Mouse (Mus musculus): ENCODE data around the gene Ubtd2. TPM values are rescaled to one million over a fixed set of nuclear protein-coding genes. Genes with fewer than 3 reads are reported as not detected.

Ubtd2 gene
- total and polyA plus RNA-seq, 2 experiments from 2014 or later = 11.6 to 22.1 TPM

DNA sequence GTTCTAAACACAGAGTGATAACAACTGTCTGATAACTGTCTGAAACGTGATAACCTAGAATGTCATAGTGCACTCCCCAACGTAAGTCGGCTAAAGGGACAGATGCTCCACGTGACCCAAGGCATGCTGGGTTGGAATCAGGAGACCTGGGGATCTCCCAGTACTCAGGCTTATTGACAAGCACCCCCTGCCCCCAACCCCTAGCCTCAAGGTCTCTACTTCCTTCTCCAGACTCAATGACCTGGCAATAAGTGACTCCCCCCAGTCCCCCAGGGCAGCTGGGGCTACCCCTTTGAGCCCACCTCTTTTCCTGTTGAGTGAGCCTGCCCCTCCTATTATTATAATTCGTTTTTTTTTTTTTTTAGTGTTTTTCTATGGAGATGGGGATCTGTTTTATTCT is 107.5 kb downstream of the Ubtd2 start:
- Histone ChIP-seq H3K4me1 (ENCODE audit: control insufficient read depth, insufficient read depth) (peaks cover 27% of the 10 kb centered on the region), H3K9me3 (replicated peaks; ENCODE audit: control insufficient read depth, low read length) (no peaks in the 10 kb centered on the region), H3K27me3 (ENCODE audit: control insufficient read depth, insufficient read depth, low read length) (no peaks in the 10 kb centered on the region), H3K4me2 (ENCODE audit: low read depth, low read length) (no peak overlapping the region), H3K36me3 (replicated peaks; ENCODE audit: control insufficient read depth, insufficient read depth, low read length) (no peaks in the 10 kb centered on the region), H3K4me3 (ENCODE audit: low read depth, low read length) (no peak overlapping the region), H3K9ac (replicated peaks; ENCODE audit: low read depth, low read length) (no peak overlapping the region), H3K27ac (ENCODE audit: low read depth) (no peak overlapping the region)
- TF ChIP-seq EP300 (IDR thresholded peaks at IDR 0.05; ENCODE audit: low read depth) = no peak
- TF ChIP-seq CTCF (IDR thresholded peaks at IDR 0.05; ENCODE audit: low read depth) = no peak
- 54% methylated on average over 5 of the region's 5 CpGs for WGBS
- ATAC-seq (ENCODE audit: insufficient read depth, low read depth) (no peak), DNase-seq (ENCODE audit: low spot score) (no peak)

DNA sequence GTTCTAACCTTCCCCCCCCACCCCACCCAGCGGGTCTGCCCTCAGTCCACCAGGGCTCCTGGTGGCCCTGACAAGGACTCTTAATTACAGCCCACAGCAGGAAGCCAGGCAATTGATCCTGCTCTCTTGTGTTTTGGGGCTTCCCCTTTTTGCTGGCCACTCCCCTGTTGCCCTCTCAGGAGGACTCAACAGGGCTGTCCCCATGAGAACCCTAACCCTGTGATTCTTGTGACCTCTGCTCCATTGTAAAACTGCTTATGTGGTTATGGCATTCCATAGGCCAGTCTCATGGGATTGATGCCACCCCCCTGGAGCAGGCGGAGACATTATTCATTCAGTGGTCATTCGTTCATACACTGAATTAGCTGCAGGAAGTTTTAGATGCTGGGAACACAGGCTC is 108.5 kb downstream of the Ubtd2 start:
- 65% methylated on average over 3 of the region's 3 CpGs for WGBS
- TF ChIP-seq EP300 (IDR thresholded peaks at IDR 0.05; ENCODE audit: low read depth) = no peak
- no peak for TF ChIP-seq CTCF (IDR thresholded peaks at IDR 0.05; ENCODE audit: low read depth)
- DNase-seq (ENCODE audit: low spot score) (no peak), ATAC-seq (ENCODE audit: insufficient read depth, low read depth) (no peak)
- Histone ChIP-seq H3K27me3 (ENCODE audit: control insufficient read depth, insufficient read depth, low read length) (no peaks in the 10 kb centered on the region), H3K4me1 (ENCODE audit: control insufficient read depth, insufficient read depth) (peaks cover 27% of the 10 kb centered on the region), H3K27ac (ENCODE audit: low read depth) (no peak overlapping the region), H3K4me3 (ENCODE audit: low read depth, low read length) (no peak overlapping the region), H3K9ac (replicated peaks; ENCODE audit: low read depth, low read length) (no peak overlapping the region), H3K36me3 (replicated peaks; ENCODE audit: control insufficient read depth, insufficient read depth, low read length) (no peaks in the 10 kb centered on the region), H3K9me3 (replicated peaks; ENCODE audit: control insufficient read depth, low read length) (no peaks in the 10 kb centered on the region), H3K4me2 (ENCODE audit: low read depth, low read length) (no peak overlapping the region)

DNA sequence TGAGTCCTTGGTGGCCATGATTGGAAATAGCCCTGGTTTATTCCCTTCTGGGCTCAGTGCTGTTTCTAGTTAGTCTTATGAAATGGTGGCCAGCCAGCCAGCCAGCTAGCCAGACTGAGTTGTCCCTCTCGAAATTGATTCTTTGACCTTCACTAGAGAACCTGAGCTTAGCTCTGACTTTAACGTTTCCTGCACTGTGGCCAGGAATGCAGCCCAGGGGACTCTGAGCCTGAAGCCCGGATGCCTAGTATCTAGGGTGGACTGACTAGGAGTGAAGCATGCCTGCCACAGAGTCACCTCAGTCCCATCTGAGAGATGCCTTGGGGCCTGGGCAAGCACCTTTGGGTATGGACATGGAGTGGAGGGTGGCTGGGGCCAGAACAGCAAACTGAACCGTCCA is 109.5 kb downstream of the Ubtd2 start:
- Histone ChIP-seq H3K9ac (replicated peaks; ENCODE audit: low read depth, low read length) (no peak overlapping the region), H3K4me2 (ENCODE audit: low read depth, low read length) (no peak overlapping the region), H3K27ac (ENCODE audit: low read depth) (0 out of 2 replicates have a peak overlapping the region, but pooled peaks have one; percentile 23), H3K36me3 (replicated peaks; ENCODE audit: control insufficient read depth, insufficient read depth, low read length) (no peaks in the 10 kb centered on the region), H3K9me3 (replicated peaks; ENCODE audit: control insufficient read depth, low read length) (no peaks in the 10 kb centered on the region), H3K4me1 (ENCODE audit: control insufficient read depth, insufficient read depth) (peaks cover 27% of the 10 kb centered on the region), H3K4me3 (ENCODE audit: low read depth, low read length) (no peak overlapping the region), H3K27me3 (ENCODE audit: control insufficient read depth, insufficient read depth, low read length) (no peaks in the 10 kb centered on the region)
- DNase-seq (ENCODE audit: low spot score) (no peak), ATAC-seq (ENCODE audit: insufficient read depth, low read depth) (no peak)
- WGBS = 39% methylated on average over 4 of the region's 4 CpGs
- TF ChIP-seq EP300 (IDR thresholded peaks at IDR 0.05; ENCODE audit: low read depth) = no peak
- no peak for TF ChIP-seq CTCF (IDR thresholded peaks at IDR 0.05; ENCODE audit: low read depth)

DNA sequence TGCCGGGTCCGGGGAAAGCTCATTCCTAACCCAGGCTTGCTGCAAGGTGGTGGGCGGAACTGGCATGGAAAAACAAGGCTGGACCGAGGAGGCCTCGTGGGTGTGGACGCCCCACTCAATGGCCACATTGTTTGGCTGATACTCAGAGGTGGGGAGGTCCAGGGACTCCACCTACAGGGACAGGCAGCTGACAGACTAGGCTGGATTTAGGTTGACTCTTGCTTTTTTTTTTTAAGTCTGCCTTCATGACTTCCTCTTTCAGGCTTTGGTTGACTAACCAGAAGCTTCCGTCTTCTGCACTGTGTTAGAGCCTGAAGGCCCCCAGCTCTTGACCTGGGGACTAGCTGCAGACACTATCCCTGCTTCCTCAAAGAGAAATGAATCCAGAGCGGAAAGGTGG is 109.9 kb downstream of the Ubtd2 start:
- H3K27ac ChIP-seq (ENCODE audit: low read depth) = 0 out of 2 replicates have a peak overlapping the region, but pooled peaks have one; percentile 23
- 0 out of 2 replicates have a peak, but pooled peaks have one; percentile 25 for ATAC-seq (ENCODE audit: insufficient read depth, low read depth)
- H3K4me1 ChIP-seq (ENCODE audit: control insufficient read depth, insufficient read depth) = peaks cover 27% of the 10 kb centered on the region
- no peak overlapping the region for H3K4me2 ChIP-seq (ENCODE audit: low read depth, low read length)
- no peaks in the 10 kb centered on the region for H3K36me3 ChIP-seq (replicated peaks; ENCODE audit: control insufficient read depth, insufficient read depth, low read length)
- no peak overlapping the region for H3K9ac ChIP-seq (replicated peaks; ENCODE audit: low read depth, low read length)
- DNase-seq (ENCODE audit: low spot score) = no peak
- 49% methylated on average over 8 of the region's 8 CpGs for WGBS
- TF ChIP-seq CTCF (IDR thresholded peaks at IDR 0.05; ENCODE audit: low read depth) = no peak
- TF ChIP-seq EP300 (IDR thresholded peaks at IDR 0.05; ENCODE audit: low read depth) = no peak
- H3K4me3 ChIP-seq (ENCODE audit: low read depth, low read length) = no peak overlapping the region
- H3K27me3 ChIP-seq (ENCODE audit: control insufficient read depth, insufficient read depth, low read length) = no peaks in the 10 kb centered on the region
- 0 out of 2 replicates have a peak, but pooled peaks cover 4% of the 10 kb centered on the region for H3K9me3 ChIP-seq (replicated peaks; ENCODE audit: control insufficient read depth, low read length)

- Histone ChIP-seq H3K4me1 (ENCODE audit: control insufficient read depth, insufficient read depth) (peaks cover 27% of the 10 kb centered on the region), H3K9ac (replicated peaks; ENCODE audit: low read depth, low read length) (no peak overlapping the region), H3K27ac (ENCODE audit: low read depth) (no peak overlapping the region), H3K27me3 (ENCODE audit: control insufficient read depth, insufficient read depth, low read length) (no peaks in the 10 kb centered on the region), H3K9me3 (replicated peaks; ENCODE audit: control insufficient read depth, low read length) (0 out of 2 replicates have a peak, but pooled peaks cover 5% of the 10 kb centered on the region), H3K4me2 (ENCODE audit: low read depth, low read length) (no peak overlapping the region), H3K4me3 (ENCODE audit: low read depth, low read length) (no peak overlapping the region), H3K36me3 (replicated peaks; ENCODE audit: control insufficient read depth, insufficient read depth, low read length) (no peaks in the 10 kb centered on the region)
- DNase-seq (ENCODE audit: low spot score) (no peak), ATAC-seq (ENCODE audit: insufficient read depth, low read depth) (no peak)
- 82% methylated on average over 6 of the region's 6 CpGs for WGBS
- no peak for TF ChIP-seq CTCF (IDR thresholded peaks at IDR 0.05; ENCODE audit: low read depth)
- TF ChIP-seq EP300 (IDR thresholded peaks at IDR 0.05; ENCODE audit: low read depth) = no peak
Observed at GRCm38 (mm10) chr11:32566184-32566583, 111.0 kb downstream of the Ubtd2 start.

Other genes with a start within 250 kb of the Ubtd2 start
- 12.9 and 16.1 TPM in 2 replicates for gene Snrnp25, start 250.0 kb upstream of the Ubtd2 start, total RNA-seq (2014; rRNA removed; ENCODE audit: low replicate concordance)
- 27.1 and 28.0 TPM in 2 replicates for gene Snrnp25, start 250.0 kb upstream of the Ubtd2 start, polyA plus RNA-seq (2015; fragmentation: Nextera tagmentation; extraction: Ambion mirVana)
- 68.9 and 69.2 TPM in 2 replicates for gene Rhbdf1, start 233.1 kb upstream of the Ubtd2 start, total RNA-seq (2014; rRNA removed; ENCODE audit: low replicate concordance)
- 21.9 and 25.2 TPM in 2 replicates for gene Rhbdf1, start 233.1 kb upstream of the Ubtd2 start, polyA plus RNA-seq (2015; fragmentation: Nextera tagmentation; extraction: Ambion mirVana)
- 11.9 and 22.8 TPM in 2 replicates for gene Mpg, start 228.9 kb upstream of the Ubtd2 start, total RNA-seq (2014; rRNA removed; ENCODE audit: low replicate concordance)
- 13.9 and 15.0 TPM in 2 replicates for gene Mpg, start 228.9 kb upstream of the Ubtd2 start, polyA plus RNA-seq (2015; fragmentation: Nextera tagmentation; extraction: Ambion mirVana)
- 26.4 and 64.1 TPM in 2 replicates for gene Nprl3, start 187.7 kb upstream of the Ubtd2 start, total RNA-seq (2014; rRNA removed; ENCODE audit: low replicate concordance)
- 29.9 and 30.4 TPM in 2 replicates for gene Nprl3, start 187.7 kb upstream of the Ubtd2 start, polyA plus RNA-seq (2015; fragmentation: Nextera tagmentation; extraction: Ambion mirVana)
- 1.2 TPM in 1 of 2 replicates, not detected in the other for gene Hba-x, start 179.0 kb upstream of the Ubtd2 start, total RNA-seq (2014; rRNA removed; ENCODE audit: low replicate concordance)
- gene Hba-x, start 179.0 kb upstream of the Ubtd2 start, polyA plus RNA-seq (2015; fragmentation: Nextera tagmentation; extraction: Ambion mirVana) = 0.40 and 0.68 TPM in 2 replicates
- 1,456 and 1,841 TPM in 2 replicates for gene Hba-a1, start 171.9 kb upstream of the Ubtd2 start, total RNA-seq (2014; rRNA removed; ENCODE audit: low replicate concordance)
- 2,150 and 3,333 TPM in 2 replicates for gene Hba-a1, start 171.9 kb upstream of the Ubtd2 start, polyA plus RNA-seq (2015; fragmentation: Nextera tagmentation; extraction: Ambion mirVana)
- gene Hbq1b, start 168.4 kb upstream of the Ubtd2 start, total RNA-seq (2014; rRNA removed; ENCODE audit: low replicate concordance) = not detected in 2 replicates
- gene Hbq1b, start 168.4 kb upstream of the Ubtd2 start, polyA plus RNA-seq (2015; fragmentation: Nextera tagmentation; extraction: Ambion mirVana) = 0.38 and 0.90 TPM in 2 replicates
- 5,955 and 6,390 TPM in 2 replicates for gene Hba-a2, start 158.9 kb upstream of the Ubtd2 start, total RNA-seq (2014; rRNA removed; ENCODE audit: low replicate concordance)
- gene Hba-a2, start 158.9 kb upstream of the Ubtd2 start, polyA plus RNA-seq (2015; fragmentation: Nextera tagmentation; extraction: Ambion mirVana) = 5,218 and 8,165 TPM in 2 replicates
- not detected in 2 replicates for gene Hbq1a, start 155.3 kb upstream of the Ubtd2 start, total RNA-seq (2014; rRNA removed; ENCODE audit: low replicate concordance)
- gene Hbq1a, start 155.3 kb upstream of the Ubtd2 start, polyA plus RNA-seq (2015; fragmentation: Nextera tagmentation; extraction: Ambion mirVana) = 0.34 TPM in 1 of 2 replicates, not detected in the other
- gene Sh3pxd2b, start 107.5 kb upstream of the Ubtd2 start, total RNA-seq (2014; rRNA removed; ENCODE audit: low replicate concordance) = 12.4 and 19.0 TPM in 2 replicates
- gene Sh3pxd2b, start 107.5 kb upstream of the Ubtd2 start, polyA plus RNA-seq (2015; fragmentation: Nextera tagmentation; extraction: Ambion mirVana) = 3.3 and 3.8 TPM in 2 replicates
- gene Efcab9, start 76.7 kb downstream of the Ubtd2 start, total RNA-seq (2014; rRNA removed; ENCODE audit: low replicate concordance) = not detected in 2 replicates
- 0.18 and 0.26 TPM in 2 replicates for gene Efcab9, start 76.7 kb downstream of the Ubtd2 start, polyA plus RNA-seq (2015; fragmentation: Nextera tagmentation; extraction: Ambion mirVana)
- 4.3 and 6.2 TPM in 2 replicates for gene Stk10, start 77.9 kb downstream of the Ubtd2 start, total RNA-seq (2014; rRNA removed; ENCODE audit: low replicate concordance)
- gene Stk10, start 77.9 kb downstream of the Ubtd2 start, polyA plus RNA-seq (2015; fragmentation: Nextera tagmentation; extraction: Ambion mirVana) = 1.4 and 1.6 TPM in 2 replicates
- 58.3 and 80.4 TPM in 2 replicates for gene Fbxw11, start 187.4 kb downstream of the Ubtd2 start, total RNA-seq (2014; rRNA removed; ENCODE audit: low replicate concordance)
- gene Fbxw11, start 187.4 kb downstream of the Ubtd2 start, polyA plus RNA-seq (2015; fragmentation: Nextera tagmentation; extraction: Ambion mirVana) = 40.5 and 45.9 TPM in 2 replicates

Data from heart, postnatal 0 days (tissue).